Mouse (Mus musculus) kidney, postnatal 0 days (tissue): ENCODE measurements around the gene Ptpn9. TPM values are rescaled to one million over a fixed set of nuclear protein-coding genes. Genes with fewer than 3 reads are reported as not detected.

ENCODE experiments used
- ATAC-seq: fragments of 200-750 bp; cut with Nextera tagmentation; replicated peaks from 2 replicates; pipeline ENCODE4 v1.8.0; 2017; ENCODE audit warnings: low read depth, moderate number of reproducible peaks, moderate TSS enrichment, moderate library complexity; ENCODE audit not compliant: low FRiP score
- DNase-seq: peaks from one replicate; pipeline ENCODE4 v3.0.0-alpha.2; 2016; ENCODE audit warnings: low spot score
- H3K27ac ChIP-seq: fragments of 300-500 bp; sonication (generic); 2 replicates; pipeline ENCODE4 v1.5.1; 2014; ENCODE audit warnings: mild to moderate bottlenecking
- H3K27me3 ChIP-seq: fragments of 300-500 bp; sonication (generic); 2 replicates; pipeline ENCODE4 v1.6.1; 2014; ENCODE audit warnings: low read length, mixed read lengths; ENCODE audit not compliant: insufficient read depth
- H3K36me3 ChIP-seq: fragments of 300-500 bp; sonication (generic); 2 replicates; pipeline ENCODE4 v1.6.1; 2014; ENCODE audit warnings: low read length, mixed read lengths; ENCODE audit not compliant: insufficient read depth
- H3K4me1 ChIP-seq: fragments of 300-500 bp; sonication (generic); replicated peaks from 2 replicates; pipeline ENCODE4 v1.6.1; 2014; ENCODE audit warnings: antibody characterized with exemption, low read length, mixed read lengths; ENCODE audit not compliant: insufficient read depth
- H3K4me2 ChIP-seq: fragments of 300-500 bp; sonication (generic); 2 replicates; pipeline ENCODE4 v1.6.1; 2014; ENCODE audit warnings: mild to moderate bottlenecking, low read length, moderate library complexity, mixed read lengths
- H3K4me3 ChIP-seq: fragments of 300-500 bp; sonication (generic); replicated peaks from 2 replicates; pipeline ENCODE4 v1.5.1; 2014; ENCODE audit warnings: low read depth, low read length
- H3K9ac ChIP-seq: fragments of 300-500 bp; sonication (generic); 2 replicates; pipeline ENCODE4 v1.6.1; 2014; ENCODE audit warnings: low read depth, low read length
- H3K9me3 ChIP-seq: fragments of 300-500 bp; sonication (generic); replicated peaks from 2 replicates; pipeline ENCODE4 v1.6.1; 2016; ENCODE audit warnings: low read length, inconsistent platforms, mixed read lengths
- CTCF ChIP-seq: IDR thresholded peaks from 2 replicates; pipeline ENCODE4 v1.5.1; 2016; ENCODE audit warnings: antibody characterized with exemption, low read depth, mild to moderate bottlenecking, moderate library complexity
- WGBS: fragments of 180-500 bp; shearing (Covaris S2); extraction: QIAGEN DNeasy Blood & Tissue Kit; methylation state at CpG from one replicate; pipeline ENCODE4 v1.1.7; 2014; 5-methylcytosine and 5-hydroxymethylcytosine counted together
- polyA plus RNA-seq: library from polyadenylated mRNA; unstranded; fragments of >200 nt; fragmentation: Nextera tagmentation; extraction: Ambion mirVana; gene quantifications from 2 replicates; pipeline ENCODE4 v1.2.1, GENCODE M21; 2015

Gene Ptpn9
- polyA plus RNA-seq, 1 experiment from 2014 or later: 27.5 TPM

DNA sequence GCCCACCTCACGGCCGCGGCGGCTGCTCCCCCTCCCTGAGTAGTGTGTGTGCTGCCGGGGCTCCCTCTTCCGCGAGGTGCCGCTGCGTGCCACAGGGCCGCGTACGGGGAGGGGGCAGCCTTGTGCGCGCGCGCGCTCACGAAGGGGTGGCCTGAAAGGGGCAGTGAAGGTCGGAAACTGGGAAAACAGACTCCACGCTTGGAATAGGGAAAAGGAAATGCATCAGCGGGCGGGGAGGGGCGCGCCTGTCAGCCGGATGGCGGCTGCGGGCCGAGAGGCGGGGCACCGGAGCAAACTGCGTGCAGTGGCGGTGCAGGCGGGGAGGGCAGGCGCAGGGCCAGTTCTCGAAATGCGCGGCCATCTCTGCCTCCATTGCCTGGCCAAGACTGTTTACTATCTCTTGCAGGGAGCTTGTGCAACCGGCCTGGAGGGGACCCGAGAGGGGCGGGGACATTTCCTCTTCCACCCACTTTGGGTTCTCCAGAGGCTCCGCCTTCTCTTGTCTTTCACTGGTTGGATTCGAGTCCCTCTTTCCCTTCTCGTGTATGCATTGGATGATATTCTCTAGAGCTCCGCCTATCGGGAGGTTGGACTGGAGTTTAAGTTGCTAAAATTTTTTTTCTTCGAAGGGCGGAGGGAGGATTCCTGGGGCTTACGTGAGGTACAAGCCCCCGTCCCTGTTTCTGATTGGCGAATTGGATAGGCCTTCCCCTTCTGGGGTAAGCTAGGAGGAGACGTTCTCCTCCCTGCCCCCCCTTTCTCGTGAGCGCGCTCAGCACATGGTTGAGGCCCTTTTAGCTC, 78.5 kb downstream of the Ptpn9 start:
- peak; percentile 72 for ATAC-seq

DNA sequence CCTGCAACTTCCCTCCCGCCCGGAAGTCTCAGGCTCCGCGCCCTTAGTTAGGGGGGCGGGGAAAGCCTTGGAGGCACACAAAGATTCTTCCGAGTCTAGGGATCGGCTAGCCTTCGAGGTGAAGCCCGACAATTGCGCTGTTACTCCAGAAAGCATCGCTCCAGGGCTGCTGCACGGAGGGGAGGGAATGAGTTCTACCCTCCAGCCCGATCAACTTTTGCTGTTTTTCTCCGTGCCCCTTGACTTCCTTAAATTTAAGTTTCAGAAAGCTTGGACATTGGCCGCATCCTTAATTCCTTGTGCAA, 79.0 kb downstream of the Ptpn9 start:
- ATAC-seq: no peak
- under 1% methylated on average over 15 of the region's 15 CpGs for WGBS

More for the DNA sequence above, 78.5 kb downstream of the Ptpn9 start:
- TF ChIP-seq CTCF: peak; percentile 77
- H3K4me2 ChIP-seq: peak overlapping the region; percentile 87
- no peaks in the 10 kb centered on the region for H3K9me3 ChIP-seq
- H3K4me1 ChIP-seq: peaks cover 7% of the 10 kb centered on the region
- peak overlapping the region; percentile 87 for H3K4me3 ChIP-seq
- no peaks in the 10 kb centered on the region for H3K27me3 ChIP-seq
- under 1% methylated on average over 52 of the region's 54 CpGs for WGBS
- DNase-seq: peak; percentile 100
- peak overlapping the region; percentile 71 for H3K9ac ChIP-seq
- no peaks in the 10 kb centered on the region for H3K36me3 ChIP-seq
- peak overlapping the region; percentile 98 for H3K27ac ChIP-seq

DNA sequence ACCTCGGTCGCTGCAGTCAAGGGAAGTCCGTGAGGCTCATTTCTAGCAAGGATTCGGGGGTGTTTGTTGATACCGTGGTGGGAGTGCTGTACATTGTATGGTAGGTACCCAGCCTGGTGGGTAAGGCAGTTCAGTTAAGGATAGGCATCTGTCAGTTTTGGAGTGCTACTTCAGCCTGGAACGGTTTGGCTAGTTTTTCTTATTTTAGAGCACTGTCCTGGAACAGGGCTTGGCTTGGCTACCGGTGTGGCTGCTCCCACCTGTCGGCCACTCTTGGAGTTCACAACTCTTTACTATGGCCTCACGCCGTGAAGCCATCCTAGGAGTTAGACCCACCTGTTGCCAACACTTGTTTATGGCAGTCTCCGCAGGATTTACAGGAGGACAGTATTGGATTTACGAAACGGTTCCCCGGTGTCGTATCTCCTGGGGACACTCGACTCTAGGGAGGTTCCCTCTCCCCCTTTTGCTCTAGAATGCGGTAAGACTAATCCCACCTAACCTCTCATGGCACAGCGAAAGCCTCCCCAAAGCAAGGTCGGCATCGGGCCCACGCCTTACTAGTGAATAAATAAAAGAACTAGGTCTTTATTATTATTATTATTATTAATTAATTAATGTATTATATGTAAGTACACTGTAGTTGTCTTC, 79.6 kb downstream of the Ptpn9 start:
- whole genome bisulfite sequencing: 3% methylated on average over 21 of the region's 21 CpGs
- no peak for ATAC-seq

More for the DNA sequence above, 79.0 kb downstream of the Ptpn9 start:
- H3K36me3 ChIP-seq: no peaks in the 10 kb centered on the region
- TF ChIP-seq CTCF: no peak
- peak overlapping the region; percentile 98 for H3K27ac ChIP-seq
- H3K27me3 ChIP-seq: no peaks in the 10 kb centered on the region
- H3K4me3 ChIP-seq: peak overlapping the region; percentile 84
- peak overlapping the region; percentile 66 for H3K4me2 ChIP-seq
- peak overlapping the region; percentile 71 for H3K9ac ChIP-seq
- no peaks in the 10 kb centered on the region for H3K9me3 ChIP-seq
- peaks cover 7% of the 10 kb centered on the region for H3K4me1 ChIP-seq
- DNase-seq: no peak

DNA sequence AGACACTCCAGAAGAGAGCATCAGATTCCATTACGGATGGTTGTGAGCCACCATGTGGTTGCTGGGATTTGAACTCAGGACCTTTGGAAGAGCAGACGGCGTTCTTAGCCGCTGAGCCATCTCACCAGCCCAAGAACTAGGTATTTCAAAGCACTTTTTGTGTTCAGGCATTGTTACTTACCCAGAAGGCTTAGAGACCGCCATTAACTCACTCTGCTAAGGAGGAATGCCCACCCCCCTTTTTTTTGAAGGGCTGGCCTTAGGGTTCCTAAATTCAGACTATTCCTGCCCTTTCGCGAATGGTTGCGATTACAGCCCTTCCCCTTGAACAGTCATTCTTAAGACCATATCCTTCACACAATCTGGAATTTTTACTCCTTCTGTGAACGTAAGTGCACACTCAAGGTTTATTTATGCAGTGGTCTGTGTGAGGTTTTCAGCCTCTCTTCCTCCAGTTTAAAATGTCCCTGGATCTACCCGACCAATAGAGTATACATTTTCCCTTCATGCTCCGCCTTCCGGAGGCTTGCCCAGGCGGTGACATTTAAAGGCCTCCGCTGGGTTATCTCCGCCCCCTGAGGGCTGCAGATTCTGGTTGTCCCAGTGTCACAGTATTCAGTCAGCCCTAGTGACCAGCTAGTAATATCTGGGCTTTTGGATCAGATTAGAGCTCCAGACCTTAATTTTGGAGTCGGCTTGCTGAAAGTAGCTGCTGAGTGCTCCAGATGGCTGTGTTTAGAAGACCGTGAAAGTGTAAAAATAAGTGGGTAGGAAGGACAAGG, 80.3 kb downstream of the Ptpn9 start:
- H3K4me3 ChIP-seq: peak overlapping the region; percentile 84
- no peak for TF ChIP-seq CTCF

More for the DNA sequence above, 79.6 kb downstream of the Ptpn9 start:
- Histone ChIP-seq H3K36me3 (no peaks in the 10 kb centered on the region), H3K9me3 (no peaks in the 10 kb centered on the region), H3K4me3 (peak overlapping the region; percentile 84), H3K4me2 (peak overlapping the region; percentile 66), H3K4me1 (peaks cover 7% of the 10 kb centered on the region), H3K27ac (peak overlapping the region; percentile 98), H3K27me3 (no peaks in the 10 kb centered on the region), H3K9ac (peak overlapping the region; percentile 71)
- peak; percentile 76 for DNase-seq
- peak; percentile 61 for TF ChIP-seq CTCF

DNA sequence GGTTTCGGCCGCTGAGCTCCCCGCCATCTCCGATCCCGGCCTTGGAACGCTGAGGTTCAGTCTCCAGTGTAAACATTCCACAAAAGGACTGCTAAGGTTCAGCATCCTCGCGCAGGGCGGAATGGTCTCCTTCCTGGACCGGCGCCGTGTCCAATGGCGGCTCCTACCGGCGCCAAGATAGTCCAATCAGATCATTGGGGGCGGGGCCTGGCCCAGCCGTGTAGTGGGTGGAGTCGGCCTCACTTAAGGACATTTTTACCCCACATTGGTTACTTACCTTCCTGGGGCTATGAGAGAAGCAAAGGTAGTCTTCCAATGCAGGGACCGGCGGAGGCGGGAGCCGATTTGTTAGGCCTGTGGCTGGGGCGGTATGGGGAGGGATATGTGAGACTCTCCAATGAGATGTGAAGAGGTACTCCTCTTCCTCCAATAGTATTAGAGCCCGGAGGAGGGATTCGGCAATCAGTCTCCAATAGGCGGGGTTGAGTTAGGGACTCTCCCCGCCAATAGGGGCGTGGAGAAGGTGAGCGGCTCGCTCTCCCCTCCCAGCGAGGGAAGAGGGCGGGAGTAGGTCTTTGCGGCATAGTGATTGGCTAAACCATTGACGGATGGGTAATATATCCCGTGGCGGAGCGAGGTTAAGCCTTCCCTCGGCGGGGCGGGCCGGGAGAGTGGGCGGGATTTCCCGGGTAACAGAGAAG, 81.1 kb downstream of the Ptpn9 start:
- H3K4me3 ChIP-seq: peak overlapping the region; percentile 84
- DNase-seq: peak; percentile 100
- peak; percentile 87 for ATAC-seq
- peak; percentile 23; the same call in 1 of the 2 replicates for TF ChIP-seq CTCF
- WGBS: under 1% methylated on average over 41 of the region's 43 CpGs
- no peaks in the 10 kb centered on the region for H3K36me3 ChIP-seq
- H3K27ac ChIP-seq: peak overlapping the region; percentile 98
- H3K27me3 ChIP-seq: no peaks in the 10 kb centered on the region
- peak overlapping the region; percentile 66 for H3K4me2 ChIP-seq
- peaks cover 4% of the 10 kb centered on the region for H3K4me1 ChIP-seq
- no peaks in the 10 kb centered on the region for H3K9me3 ChIP-seq
- peak overlapping the region; percentile 78; the same call in 1 of the 2 replicates for H3K9ac ChIP-seq

More for the DNA sequence above, 80.3 kb downstream of the Ptpn9 start:
- Histone ChIP-seq H3K27me3 (no peaks in the 10 kb centered on the region), H3K4me2 (peak overlapping the region; percentile 66), H3K27ac (peak overlapping the region; percentile 98), H3K9me3 (no peaks in the 10 kb centered on the region), H3K4me1 (peaks cover 7% of the 10 kb centered on the region), H3K36me3 (no peaks in the 10 kb centered on the region), H3K9ac (peak overlapping the region; percentile 71; the same call in 1 of the 2 replicates)
- DNase-seq (peak; percentile 92), ATAC-seq (no peak)
- WGBS: 5% methylated on average over 17 of the region's 17 CpGs
